Mouse (Mus musculus): ENCODE results near the gene Mt4. TPM values are rescaled to one million over a fixed set of nuclear protein-coding genes. Genes with fewer than 3 reads are reported as not detected.

Gene Mt4
- total and polyA plus RNA-seq, 3 experiments = not detected

DNA sequence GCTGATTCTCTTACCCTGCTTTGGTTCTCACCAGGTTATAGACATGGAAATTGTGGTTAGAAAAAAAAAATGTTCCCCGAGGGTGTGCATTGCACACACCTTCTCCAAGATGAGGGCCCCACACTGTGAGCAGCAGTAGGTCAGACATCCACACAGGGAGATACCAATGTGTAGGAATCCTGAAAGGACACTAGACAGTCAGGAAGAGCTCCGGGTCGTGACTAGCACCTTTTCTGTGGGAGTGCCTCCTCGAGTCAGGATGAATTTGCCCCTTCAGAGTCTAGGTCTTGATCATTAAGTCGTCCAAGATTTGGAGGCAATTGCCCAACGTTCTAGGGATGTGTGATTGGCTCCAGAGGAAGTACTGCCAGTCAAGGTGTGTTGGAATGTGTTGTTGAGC, 48.8 kb downstream of the Mt4 start:
- no peak overlapping the region for H3K4me3 ChIP-seq
- H3K27ac ChIP-seq = no peak overlapping the region
- TF ChIP-seq CTCF (IDR thresholded peaks at IDR 0.05) (no peak), EP300 (IDR thresholded peaks at IDR 0.05; ENCODE audit: insufficient read depth, low read depth, low read length) (no peak), POLR2A (IDR thresholded peaks at IDR 0.05; ENCODE audit: insufficient read depth, low read depth, low read length) (no peak)
- intact Hi-C loops (cut with DNase I) = loop anchor here (2.0 kb wide), 1 partner anchor 19 kb away; no protein-coding TSS in a partner anchor
- no peak overlapping the region for H3K9ac ChIP-seq (ENCODE audit: low read depth, low read length)
- WGBS = 70% methylated on average over 6 of the region's 6 CpGs
- H3K27me3 ChIP-seq (ENCODE audit: control insufficient read depth, insufficient read depth, low read length) = no peaks in the 10 kb centered on the region
- H3K79me2 ChIP-seq (replicated peaks; ENCODE audit: control insufficient read depth, insufficient read depth, low read length) = no peaks in the 10 kb centered on the region
- H3K36me3 ChIP-seq (ENCODE audit: control insufficient read depth, insufficient read depth, low read length) = no peaks in the 10 kb centered on the region
- no peak for DNase-seq
- H3K4me1 ChIP-seq (ENCODE audit: control insufficient read depth, insufficient read depth, low read length) = peaks cover 6% of the 10 kb centered on the region

DNA sequence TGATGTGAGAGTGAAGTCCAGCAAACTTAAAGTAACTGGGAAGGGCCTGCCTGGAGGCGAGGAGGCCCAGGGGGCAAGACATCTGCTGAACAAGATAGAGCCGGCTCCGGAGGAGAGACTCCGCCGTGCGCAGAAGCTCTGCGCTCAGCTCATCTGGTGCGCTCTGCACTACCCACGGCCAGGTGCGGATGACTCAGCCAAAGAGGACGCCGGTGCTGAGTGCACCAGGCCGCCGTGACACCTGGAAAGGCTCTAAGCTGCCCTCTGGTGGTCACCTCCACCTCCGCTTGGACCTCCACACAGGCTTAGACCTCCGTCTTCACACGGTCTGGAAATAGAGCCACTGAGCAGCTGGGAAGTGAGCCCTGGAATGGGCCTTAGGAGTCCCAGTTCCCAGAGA, 49.5 kb downstream of the Mt4 start:
- H3K9ac ChIP-seq (ENCODE audit: low read depth, low read length) = no peak overlapping the region
- H3K4me3 ChIP-seq = no peak overlapping the region
- H3K27me3 ChIP-seq (ENCODE audit: control insufficient read depth, insufficient read depth, low read length) = no peaks in the 10 kb centered on the region
- intact Hi-C loops (cut with DNase I) = loop anchor here (2.0 kb wide), 1 partner anchor 20 kb away; no protein-coding TSS in a partner anchor
- peaks cover 6% of the 10 kb centered on the region for H3K4me1 ChIP-seq (ENCODE audit: control insufficient read depth, insufficient read depth, low read length)
- no peaks in the 10 kb centered on the region for H3K36me3 ChIP-seq (ENCODE audit: control insufficient read depth, insufficient read depth, low read length)
- no peaks in the 10 kb centered on the region for H3K79me2 ChIP-seq (replicated peaks; ENCODE audit: control insufficient read depth, insufficient read depth, low read length)
- DNase-seq = peak; percentile 76 to 79
- TF ChIP-seq POLR2A (IDR thresholded peaks at IDR 0.05; ENCODE audit: insufficient read depth, low read depth, low read length) (0 out of 2 replicates have a peak, but pooled peaks have one; percentile 18), CTCF (IDR thresholded peaks at IDR 0.05) (peak; percentile 84), EP300 (IDR thresholded peaks at IDR 0.05; ENCODE audit: insufficient read depth, low read depth, low read length) (0 out of 2 replicates have a peak, but pooled peaks have one; percentile 6)
- no peak overlapping the region; the same call in 1 of the 2 replicates for H3K27ac ChIP-seq
- WGBS = 14% methylated on average over 17 of the region's 17 CpGs

DNA sequence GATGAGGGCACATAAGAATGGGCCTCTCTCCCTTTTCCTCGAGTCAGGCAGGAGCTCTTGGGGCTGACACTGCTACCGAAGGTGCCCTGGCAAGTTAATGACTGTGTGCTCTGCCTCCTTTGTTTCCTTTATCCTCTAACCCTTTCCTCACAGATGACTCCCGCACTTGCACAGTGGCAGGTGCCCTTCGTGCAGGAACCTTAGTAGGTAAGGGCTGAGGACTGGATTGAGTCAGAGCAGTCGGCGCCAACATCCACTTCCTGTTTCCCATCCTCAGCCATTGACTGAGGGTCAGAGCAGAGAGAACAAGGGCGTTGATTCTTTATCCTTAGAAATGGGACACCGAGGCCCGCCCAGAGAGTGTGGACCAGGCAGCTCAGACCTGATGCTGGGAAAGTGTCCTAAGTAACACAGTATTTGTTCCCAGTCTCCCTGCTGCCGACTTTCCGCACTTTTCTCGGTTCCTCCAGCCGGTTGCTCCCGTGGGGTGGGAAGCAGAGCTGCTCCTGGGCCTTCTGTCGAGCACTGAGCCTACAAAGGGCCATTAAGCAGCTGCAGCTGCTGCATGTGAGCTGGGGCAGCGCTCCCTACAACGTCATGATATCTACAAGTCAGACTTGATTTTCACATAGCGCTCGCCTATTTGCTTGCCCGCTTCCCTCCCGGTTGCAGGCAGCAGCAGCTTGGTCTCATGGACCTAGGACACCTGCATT, 50.4 kb downstream of the Mt4 start:
- Histone ChIP-seq H3K4me3 (no peak overlapping the region), H3K27me3 (ENCODE audit: control insufficient read depth, insufficient read depth, low read length) (no peaks in the 10 kb centered on the region), H3K9ac (ENCODE audit: low read depth, low read length) (no peak overlapping the region), H3K4me1 (ENCODE audit: control insufficient read depth, insufficient read depth, low read length) (peaks cover 6% of the 10 kb centered on the region), H3K27ac (no peak overlapping the region; the same call in 1 of the 2 replicates), H3K79me2 (replicated peaks; ENCODE audit: control insufficient read depth, insufficient read depth, low read length) (no peaks in the 10 kb centered on the region), H3K36me3 (ENCODE audit: control insufficient read depth, insufficient read depth, low read length) (no peaks in the 10 kb centered on the region)
- DNase-seq = no peak
- intact Hi-C loops (cut with DNase I) = loop anchor here (2.0 kb wide), 1 partner anchor 21 kb away; no protein-coding TSS in a partner anchor
- WGBS = 54% methylated on average over 21 of the region's 21 CpGs
- TF ChIP-seq CTCF (IDR thresholded peaks at IDR 0.05) = no peak
- TF ChIP-seq POLR2A (IDR thresholded peaks at IDR 0.05; ENCODE audit: insufficient read depth, low read depth, low read length) = no peak
- TF ChIP-seq EP300 (IDR thresholded peaks at IDR 0.05; ENCODE audit: insufficient read depth, low read depth, low read length) = no peak

Other genes with a start within 250 kb of the Mt4 start
- gene Amfr, start 124.4 kb upstream of the Mt4 start, total RNA-seq (2021) = 100 to 1,000 TPM; 115 to 140 TPM
- gene Amfr, start 124.4 kb upstream of the Mt4 start, polyA plus RNA-seq (2012; rRNA removed) = 127 and 155 TPM in 2 replicates
- 10 to 100 TPM; 22.4 to 23.9 TPM for gene Nudt21, start 100.2 kb upstream of the Mt4 start, total RNA-seq (2021)
- 10.7 and 12.7 TPM in 2 replicates for gene Nudt21, start 100.2 kb upstream of the Mt4 start, polyA plus RNA-seq (2012; rRNA removed)
- gene Ogfod1, start 100.0 kb upstream of the Mt4 start, total RNA-seq (2021) = 10 to 100 TPM; 28.0 to 30.3 TPM
- gene Ogfod1, start 100.0 kb upstream of the Mt4 start, polyA plus RNA-seq (2012; rRNA removed) = 11.3 and 19.6 TPM in 2 replicates
- 1 to 10 TPM; 6.1 to 8.5 TPM for gene Bbs2, start 38.3 kb upstream of the Mt4 start, total RNA-seq (2021)
- gene Bbs2, start 38.3 kb upstream of the Mt4 start, polyA plus RNA-seq (2012; rRNA removed) = 14.1 and 22.9 TPM in 2 replicates
- gene Mt3, start 15.4 kb downstream of the Mt4 start, total RNA-seq (2021) = 1 to 10 TPM; 2.9 to 3.8 TPM
- 3.5 and 6.1 TPM in 2 replicates for gene Mt3, start 15.4 kb downstream of the Mt4 start, polyA plus RNA-seq (2012; rRNA removed)
- gene Mt2, start 35.5 kb downstream of the Mt4 start, total RNA-seq (2021) = 10 to 100 TPM; 51.8 to 74.4 TPM
- gene Mt2, start 35.5 kb downstream of the Mt4 start, polyA plus RNA-seq (2012; rRNA removed) = 15.6 and 32.2 TPM in 2 replicates
- 100 to 1,000 TPM; 279 to 438 TPM for gene Mt1, start 41.9 kb downstream of the Mt4 start, total RNA-seq (2021)
- 420 and 727 TPM in 2 replicates for gene Mt1, start 41.9 kb downstream of the Mt4 start, polyA plus RNA-seq (2012; rRNA removed)
- 10 to 100 TPM; 13.7 to 15.5 TPM for gene Nup93, start 77.4 kb downstream of the Mt4 start, total RNA-seq (2021)
- gene Nup93, start 77.4 kb downstream of the Mt4 start, polyA plus RNA-seq (2012; rRNA removed) = 11.7 and 18.4 TPM in 2 replicates
- gene Slc12a3, start 192.0 kb downstream of the Mt4 start, total RNA-seq (2021) = under 1 TPM; 0.16 to 0.39 TPM
- 0.20 and 0.39 TPM in 2 replicates for gene Slc12a3, start 192.0 kb downstream of the Mt4 start, polyA plus RNA-seq (2012; rRNA removed)
- gene Herpud1, start 249.2 kb downstream of the Mt4 start, total RNA-seq (2021) = 100 to 1,000 TPM; 216 to 349 TPM
- gene Herpud1, start 249.2 kb downstream of the Mt4 start, polyA plus RNA-seq (2012; rRNA removed) = 272 and 285 TPM in 2 replicates

All from heart, adult 2 months (tissue).